Mouse (Mus musculus) intestine, embryonic 14.5 days (tissue): Measurements from ENCODE around the gene Tat. TPM values are rescaled to one million over a fixed set of nuclear protein-coding genes. Genes with fewer than 3 reads are reported as not detected.
"Not testable (repeated sequence)": the region's sequence is repeated elsewhere in the genome, so short reads cannot be mapped to it uniquely, and the experiment has no call there.

Experiments
- ATAC-seq: fragments of 200-750 bp; cut with Nextera tagmentation; replicated peaks from 2 replicates; pipeline ENCODE4 v1.8.0; 2017; ENCODE audit warnings: low read depth, moderate number of reproducible peaks, moderate TSS enrichment, moderate library complexity; ENCODE audit not compliant: low FRiP score, low TSS enrichment
- DNase-seq: peaks from one replicate; pipeline ENCODE4 v3.0.0-alpha.2; 2018; ENCODE audit warnings: low spot score
- H3K27ac ChIP-seq: fragments of 300-500 bp; sonication (generic); 2 replicates; pipeline ENCODE4 v1.5.1; 2014; ENCODE audit warnings: low read depth, mild to moderate bottlenecking, control low read depth
- H3K27me3 ChIP-seq: fragments of 300-500 bp; sonication (generic); replicated peaks from 2 replicates; pipeline ENCODE4 v1.6.1; 2014; ENCODE audit warnings: low read length, control low read depth; ENCODE audit not compliant: control insufficient read depth, insufficient read depth
- H3K36me3 ChIP-seq: fragments of 300-500 bp; sonication (generic); 2 replicates; pipeline ENCODE4 v1.6.1; 2014; ENCODE audit warnings: low read length, control low read depth; ENCODE audit not compliant: control insufficient read depth, insufficient read depth
- H3K4me1 ChIP-seq: fragments of 300-500 bp; sonication (generic); replicated peaks from 2 replicates; pipeline ENCODE4 v1.6.1; 2014; ENCODE audit warnings: low read length, control low read depth, mixed read lengths; ENCODE audit not compliant: control insufficient read depth, insufficient read depth
- H3K4me2 ChIP-seq: fragments of 300-500 bp; sonication (generic); 2 replicates; pipeline ENCODE4 v1.6.1; 2014; ENCODE audit warnings: low read length
- H3K4me3 ChIP-seq: fragments of 300-500 bp; sonication (generic); 2 replicates; pipeline ENCODE4 v1.5.1; 2014; ENCODE audit warnings: low read depth, low read length, control low read depth, mixed read lengths
- H3K9ac ChIP-seq: fragments of 300-500 bp; sonication (generic); 2 replicates; pipeline ENCODE4 v1.6.1; 2014; ENCODE audit warnings: mild to moderate bottlenecking, low read length
- H3K9me3 ChIP-seq: fragments of 300-500 bp; sonication (generic); 2 replicates; pipeline ENCODE4 v1.6.1; 2016; ENCODE audit warnings: low read length, control low read depth; ENCODE audit not compliant: control insufficient read depth
- WGBS: fragments of 180-500 bp; shearing (Covaris S2); extraction: QIAGEN DNeasy Blood & Tissue Kit; methylation state at CpG from one replicate; pipeline ENCODE4 v1.1.7; 2014; 5-methylcytosine and 5-hydroxymethylcytosine counted together
- polyA plus RNA-seq: library from polyadenylated mRNA; unstranded; fragments of >200 nt; fragmentation: Nextera tagmentation; extraction: Ambion mirVana; gene quantifications from 2 replicates; pipeline ENCODE4 v1.2.1, GENCODE M21; 2014

The Tat gene
- polyA plus RNA-seq, 1 experiment from 2014 or later, result not detected

- H3K36me3 ChIP-seq, result no peaks in the 10 kb centered on the region
- H3K4me3 ChIP-seq, result no peak overlapping the region
- no peak overlapping the region for H3K4me2 ChIP-seq
- no peak overlapping the region for H3K9ac ChIP-seq
- ATAC-seq (no peak), DNase-seq (no peak)
- H3K27ac ChIP-seq, result no peak overlapping the region
- no peaks in the 10 kb centered on the region for H3K27me3 ChIP-seq
- no peaks in the 10 kb centered on the region for H3K4me1 ChIP-seq
- WGBS, result 72% methylated on average over 8 of the region's 8 CpGs
- no peaks in the 10 kb centered on the region for H3K9me3 ChIP-seq
Measured at GRCm38 (mm10) chr8:110008995-110009446, 18.8 kb downstream of the Tat start.

DNA sequence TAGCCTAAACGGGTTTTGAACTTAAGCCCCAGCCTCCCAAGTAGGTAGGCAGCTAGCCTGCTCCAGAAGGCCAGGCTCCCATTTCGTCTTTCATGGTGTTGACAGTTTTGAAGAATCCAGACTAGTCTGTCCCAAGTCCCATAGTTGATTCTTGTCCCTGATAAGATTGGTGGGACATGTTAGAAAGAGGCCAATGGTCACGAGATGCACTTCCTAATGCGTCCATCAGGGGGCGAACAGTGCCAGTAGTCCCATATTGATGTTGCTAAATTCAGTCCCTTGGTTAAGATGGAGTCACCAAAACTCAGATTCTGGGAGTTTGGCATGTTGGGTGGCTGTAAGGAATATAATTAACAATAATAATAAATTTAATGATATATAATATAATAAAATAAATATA lies 20.6 kb downstream of the Tat start:
- ATAC-seq, result no peak
- no peak overlapping the region for H3K4me3 ChIP-seq
- H3K27me3 ChIP-seq, result no peaks in the 10 kb centered on the region
- no peaks in the 10 kb centered on the region for H3K4me1 ChIP-seq
- DNase-seq, result peak; percentile 67
- H3K36me3 ChIP-seq, result no peaks in the 10 kb centered on the region
- no peak overlapping the region for H3K27ac ChIP-seq
- no peak overlapping the region for H3K4me2 ChIP-seq
- no peaks in the 10 kb centered on the region for H3K9me3 ChIP-seq
- WGBS, result 34% methylated on average over 5 of the region's 5 CpGs
- no peak overlapping the region for H3K9ac ChIP-seq

- H3K4me3 ChIP-seq, result no peak overlapping the region
- WGBS, result 45% methylated on average over 6 of the region's 6 CpGs
- H3K36me3 ChIP-seq, result no peaks in the 10 kb centered on the region
- H3K9me3 ChIP-seq, result no peaks in the 10 kb centered on the region
- no peak overlapping the region for H3K4me2 ChIP-seq
- no peak overlapping the region for H3K27ac ChIP-seq
- no peaks in the 10 kb centered on the region for H3K27me3 ChIP-seq
- H3K9ac ChIP-seq, result no peak overlapping the region
- ATAC-seq, result no peak; the same call in 1 of the 2 replicates
- no peak for DNase-seq
- no peaks in the 10 kb centered on the region for H3K4me1 ChIP-seq
Measured at GRCm38 (mm10) chr8:110022081-110022480, 31.8 kb downstream of the Tat start.

GRCm38 (mm10) chr8:110022768-110023344 lies 32.6 kb downstream of the Tat start:
- Histone ChIP-seq H3K4me2 (no peak overlapping the region), H3K9me3 (no peaks in the 10 kb centered on the region), H3K27me3 (no peaks in the 10 kb centered on the region), H3K27ac (no peak overlapping the region), H3K9ac (no peak overlapping the region), H3K4me1 (no peaks in the 10 kb centered on the region), H3K4me3 (no peak overlapping the region), H3K36me3 (no peaks in the 10 kb centered on the region)
- 78% methylated on average over 10 of the region's 10 CpGs for WGBS
- DNase-seq (no peak), ATAC-seq (peak; percentile 59; the same call in 1 of the 2 replicates)

- H3K4me3 ChIP-seq, ATAC-seq, H3K4me1 ChIP-seq, H3K36me3 ChIP-seq, H3K27me3 ChIP-seq, H3K9me3 ChIP-seq, H3K4me2 ChIP-seq, H3K9ac ChIP-seq, H3K27ac ChIP-seq, DNase-seq: not testable (repeated sequence)
- WGBS, result 40% methylated on average over 8 of the region's 8 CpGs
Measured at GRCm38 (mm10) chr8:110033771-110034170, 43.5 kb downstream of the Tat start.

DNA sequence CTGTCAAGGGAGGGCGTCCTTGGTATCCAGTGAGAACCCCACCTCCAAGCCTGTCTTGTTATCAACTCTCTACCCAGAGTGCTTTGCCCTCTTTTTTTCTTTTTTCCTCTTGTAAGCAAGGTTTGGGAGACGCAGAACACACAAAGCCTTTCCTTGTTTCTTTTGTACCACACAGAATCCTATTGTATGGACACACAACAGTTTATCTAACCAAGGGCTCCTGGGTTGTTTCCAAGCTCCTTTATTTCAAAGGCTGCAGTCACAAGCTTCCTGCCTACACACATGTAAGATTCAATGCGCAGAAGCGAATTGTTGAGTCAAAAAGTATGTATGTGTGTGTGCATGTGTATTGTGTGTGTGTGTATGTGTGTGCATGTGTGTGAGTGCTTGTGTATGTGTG lies 44.1 kb downstream of the Tat start:
- Histone ChIP-seq H3K9ac (no peak overlapping the region), H3K27ac (no peak overlapping the region), H3K9me3 (no peaks in the 10 kb centered on the region), H3K4me3 (no peak overlapping the region), H3K4me1 (no peaks in the 10 kb centered on the region), H3K36me3 (no peaks in the 10 kb centered on the region), H3K27me3 (no peaks in the 10 kb centered on the region), H3K4me2 (no peak overlapping the region)
- WGBS, result 69% methylated on average over 4 of the region's 4 CpGs
- DNase-seq (no peak), ATAC-seq (no peak)

DNA sequence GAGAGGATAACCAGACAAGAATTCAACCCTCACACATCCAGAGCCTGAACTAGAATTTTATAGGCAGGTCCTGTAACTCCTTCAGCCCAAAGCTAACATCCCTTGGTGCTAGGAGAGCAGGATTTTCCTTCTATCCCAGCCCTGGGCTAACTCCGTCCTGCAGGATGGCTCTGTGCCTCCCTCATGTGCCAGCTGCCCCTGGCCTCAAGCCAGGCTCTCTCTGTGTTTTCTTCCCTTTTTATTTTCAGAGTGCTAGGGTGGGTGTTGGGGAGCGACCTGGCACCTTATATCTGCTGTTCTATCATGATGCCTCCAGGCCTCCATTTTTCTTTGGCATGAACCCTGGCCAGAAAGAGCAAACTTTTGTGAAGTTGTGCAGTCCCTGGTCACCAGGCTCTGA lies 45.9 kb downstream of the Tat start:
- ATAC-seq (no peak), DNase-seq (no peak)
- H3K4me3 ChIP-seq, result no peak overlapping the region
- H3K4me2 ChIP-seq, result no peak overlapping the region
- no peaks in the 10 kb centered on the region for H3K36me3 ChIP-seq
- H3K9ac ChIP-seq, result no peak overlapping the region
- no peaks in the 10 kb centered on the region for H3K27me3 ChIP-seq
- 74% methylated on average over 2 of the region's 2 CpGs for WGBS
- no peaks in the 10 kb centered on the region for H3K4me1 ChIP-seq
- no peaks in the 10 kb centered on the region for H3K9me3 ChIP-seq
- no peak overlapping the region for H3K27ac ChIP-seq

- H3K27ac ChIP-seq, result no peak overlapping the region
Measured at GRCm38 (mm10) chr8:110039216-110039615, 49.0 kb downstream of the Tat start.

DNA sequence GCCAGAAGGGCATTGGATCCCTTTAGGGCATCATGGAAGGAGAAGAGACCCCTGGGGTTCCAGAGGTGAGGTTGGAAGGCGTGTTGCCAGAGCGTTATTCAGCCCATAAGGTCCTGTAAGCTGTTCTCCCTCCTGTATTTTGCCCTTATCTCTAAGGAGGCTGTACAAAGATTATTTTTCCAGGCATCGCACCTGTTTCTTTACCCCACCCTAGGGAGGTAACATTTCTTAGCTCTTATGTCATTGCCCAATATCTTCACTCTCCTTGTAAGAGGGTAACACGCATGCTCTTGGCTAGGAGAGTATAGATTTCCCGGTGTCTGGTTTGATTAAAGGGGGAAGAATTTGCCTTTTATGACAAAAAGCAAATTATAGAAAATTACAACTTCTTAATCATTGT lies 49.4 kb downstream of the Tat start, which contains the start of gene Chst4:
Gene Chst4 (minus strand): TSS at position 82 of the 400 bp plus-strand sequence.
- no peak within 1 kb of the TSS for H3K27ac ChIP-seq
- H3K4me3 ChIP-seq, result no peak within 1 kb of the TSS
- no peaks in the 10 kb centered on the region for H3K27me3 ChIP-seq
- ATAC-seq, result no peak; the same call in 1 of the 2 replicates
- H3K4me2 ChIP-seq, result no peak within 1 kb of the TSS
- no peaks in the 10 kb centered on the region for H3K36me3 ChIP-seq
- H3K4me1 ChIP-seq, result no peaks in the 10 kb centered on the region
- DNase-seq, result no peak
- H3K9me3 ChIP-seq, result no peaks in the 10 kb centered on the region
- H3K9ac ChIP-seq, result no peak within 1 kb of the TSS
- 67% methylated on average over 5 of the region's 5 CpGs for WGBS

More at GRCm38 (mm10) chr8:110039216-110039615, 49.0 kb downstream of the Tat start:
- Histone ChIP-seq H3K4me2 (no peak overlapping the region), H3K36me3 (no peaks in the 10 kb centered on the region), H3K9ac (no peak overlapping the region), H3K9me3 (no peaks in the 10 kb centered on the region), H3K4me1 (no peaks in the 10 kb centered on the region), H3K4me3 (no peak overlapping the region), H3K27me3 (no peaks in the 10 kb centered on the region)
- DNase-seq (no peak), ATAC-seq (no peak)
- WGBS, result 29% methylated on average over 7 of the region's 7 CpGs
